Mouse (Mus musculus) hindbrain, embryonic 11.5 days (tissue): ENCODE data around the gene Gm28038. TPM values are rescaled to one million over a fixed set of nuclear protein-coding genes. Genes with fewer than 3 reads are reported as not detected.

Source experiments
- ATAC-seq: fragments of 200-750 bp; cut with Nextera tagmentation; 2 replicates; pipeline ENCODE4 v1.8.0; 2017; ENCODE audit warnings: mild to moderate bottlenecking, moderate TSS enrichment, moderate library complexity; ENCODE audit not compliant: low FRiP score
- DNase-seq: peaks from one replicate; pipeline ENCODE4 v3.0.0-alpha.2; 2015; ENCODE audit warnings: low spot score
- H3K27ac ChIP-seq: fragments of 300-500 bp; sonication (generic); 2 replicates; pipeline ENCODE4 v1.5.1; 2014; ENCODE audit warnings: mild to moderate bottlenecking, low read depth, low read length
- H3K27me3 ChIP-seq: fragments of 300-500 bp; sonication (generic); 2 replicates; pipeline ENCODE4 v1.6.1; 2014; ENCODE audit warnings: mild to moderate bottlenecking, low read length, moderate library complexity, mixed read lengths; ENCODE audit not compliant: control insufficient read depth, insufficient read depth
- H3K36me3 ChIP-seq: fragments of 300-500 bp; sonication (generic); 2 replicates; pipeline ENCODE4 v1.6.1; 2014; ENCODE audit warnings: mild to moderate bottlenecking, low read length, moderate library complexity, mixed read lengths; ENCODE audit not compliant: control insufficient read depth, insufficient read depth
- H3K4me1 ChIP-seq: fragments of 300-500 bp; sonication (generic); replicated peaks from 2 replicates; pipeline ENCODE4 v1.6.1; 2014; ENCODE audit warnings: low read length, mixed read lengths; ENCODE audit not compliant: control insufficient read depth, insufficient read depth
- H3K4me2 ChIP-seq: fragments of 300-500 bp; sonication (generic); replicated peaks from 2 replicates; pipeline ENCODE4 v1.6.1; 2014; ENCODE audit warnings: mild to moderate bottlenecking, low read depth, low read length
- H3K4me3 ChIP-seq: fragments of 300-500 bp; sonication (generic); 2 replicates; pipeline ENCODE4 v1.5.1; 2014; ENCODE audit warnings: low read depth, low read length
- H3K9ac ChIP-seq: fragments of 300-500 bp; sonication (generic); 2 replicates; pipeline ENCODE4 v1.6.1; 2014; ENCODE audit warnings: low read depth, low read length
- H3K9me3 ChIP-seq: fragments of 300-500 bp; sonication (generic); 2 replicates; pipeline ENCODE4 v1.6.1; 2016; ENCODE audit warnings: low read length; ENCODE audit not compliant: control insufficient read depth
- WGBS: fragments of 180-500 bp; shearing (Covaris S2); extraction: QIAGEN DNeasy Blood & Tissue Kit; methylation state at CpG from one replicate; pipeline ENCODE4 v1.1.7; 2014; 5-methylcytosine and 5-hydroxymethylcytosine counted together
- polyA plus RNA-seq: library from polyadenylated mRNA; unstranded; fragments of >200 nt; fragmentation: Nextera tagmentation; extraction: Ambion mirVana; gene quantifications from 2 replicates; pipeline ENCODE4 v1.2.1, GENCODE M21; 2014

The Gm28038 gene
- polyA plus RNA-seq, 1 experiment from 2014 or later, result not detected

GRCm38 (mm10) chr2:30342544-30342943, 61.7 kb downstream of the Gm28038 start:
- H3K36me3 ChIP-seq, result peaks cover 18% of the 10 kb centered on the region
- 92% methylated on average over 7 of the region's 7 CpGs for WGBS

GRCm38 (mm10) chr2:30343601-30344137, 62.8 kb downstream of the Gm28038 start:
- Histone ChIP-seq H3K27ac (no peak overlapping the region), H3K9me3 (no peaks in the 10 kb centered on the region), H3K27me3 (no peaks in the 10 kb centered on the region), H3K4me1 (no peaks in the 10 kb centered on the region), H3K36me3 (peaks cover 18% of the 10 kb centered on the region), H3K4me2 (no peak overlapping the region), H3K4me3 (no peak overlapping the region), H3K9ac (no peak overlapping the region)
- ATAC-seq, result no peak
- no peak for DNase-seq
- WGBS, result 77% methylated on average over 14 of the region's 14 CpGs

More at GRCm38 (mm10) chr2:30342544-30342943, 61.7 kb downstream of the Gm28038 start:
- no peak overlapping the region for H3K4me2 ChIP-seq
- H3K27ac ChIP-seq, result no peak overlapping the region
- no peaks in the 10 kb centered on the region for H3K4me1 ChIP-seq
- no peak for DNase-seq
- H3K27me3 ChIP-seq, result no peaks in the 10 kb centered on the region
- no peak overlapping the region for H3K9ac ChIP-seq
- ATAC-seq, result no peak
- H3K9me3 ChIP-seq, result no peaks in the 10 kb centered on the region
- no peak overlapping the region for H3K4me3 ChIP-seq

GRCm38 (mm10) chr2:30345971-30346676, 65.3 kb downstream of the Gm28038 start:
- ATAC-seq, result no peak
- no peaks in the 10 kb centered on the region for H3K4me1 ChIP-seq
- H3K27ac ChIP-seq, result no peak overlapping the region
- no peak overlapping the region for H3K4me2 ChIP-seq
- DNase-seq, result no peak
- no peak overlapping the region for H3K9ac ChIP-seq
- H3K27me3 ChIP-seq, result no peaks in the 10 kb centered on the region
- H3K4me3 ChIP-seq, result no peak overlapping the region
- H3K36me3 ChIP-seq, result peaks cover 16% of the 10 kb centered on the region
- WGBS, result 94% methylated on average over 7 of the region's 7 CpGs
- H3K9me3 ChIP-seq, result no peaks in the 10 kb centered on the region

- DNase-seq (no peak), ATAC-seq (no peak)
- Histone ChIP-seq H3K9ac (no peak overlapping the region), H3K27ac (no peak overlapping the region), H3K9me3 (no peaks in the 10 kb centered on the region), H3K4me1 (no peaks in the 10 kb centered on the region), H3K4me3 (no peak overlapping the region), H3K36me3 (peaks cover 6% of the 10 kb centered on the region), H3K4me2 (no peak overlapping the region), H3K27me3 (no peaks in the 10 kb centered on the region)
- 90% methylated on average over 6 of the region's 6 CpGs for WGBS
Measured at GRCm38 (mm10) chr2:30349196-30349595, 68.4 kb downstream of the Gm28038 start.

Other genes with a start within 250 kb of the Gm28038 start
- 30.1 and 33.9 TPM in 2 replicates for gene Wdr34, start 232.2 kb upstream of the Gm28038 start, polyA plus RNA-seq
- gene Set, start 223.7 kb upstream of the Gm28038 start, polyA plus RNA-seq, result 688 and 696 TPM in 2 replicates
- gene Pkn3, start 203.4 kb upstream of the Gm28038 start, polyA plus RNA-seq, result 4.5 and 5.2 TPM in 2 replicates
- gene Zdhhc12, start 187.4 kb upstream of the Gm28038 start, polyA plus RNA-seq, result 27.4 and 32.2 TPM in 2 replicates
- 6.5 and 9.3 TPM in 2 replicates for gene Zer1, start 156.5 kb upstream of the Gm28038 start, polyA plus RNA-seq
- 16.3 and 20.6 TPM in 2 replicates for gene Tbc1d13, start 147.3 kb upstream of the Gm28038 start, polyA plus RNA-seq
- 15.3 and 15.6 TPM in 2 replicates for gene Endog, start 109.5 kb upstream of the Gm28038 start, polyA plus RNA-seq
- gene Spout1, start 102.6 kb upstream of the Gm28038 start, polyA plus RNA-seq, result 62.1 and 65.9 TPM in 2 replicates
- gene Kyat1, start 75.2 kb upstream of the Gm28038 start, polyA plus RNA-seq, result 9.4 and 10.0 TPM in 2 replicates
- gene Lrrc8a, start 43.3 kb upstream of the Gm28038 start, polyA plus RNA-seq, result 47.6 and 55.9 TPM in 2 replicates
- 0.06 and 0.07 TPM in 2 replicates for gene Gm28035, start 40.5 kb upstream of the Gm28038 start, polyA plus RNA-seq
- gene Phyhd1, start 14.8 kb upstream of the Gm28038 start, polyA plus RNA-seq, result 4.2 and 5.6 TPM in 2 replicates
- gene Dolk, start 5.3 kb downstream of the Gm28038 start, polyA plus RNA-seq, result 24.0 and 24.1 TPM in 2 replicates
- 44.5 and 49.9 TPM in 2 replicates for gene Nup188, start 5.4 kb downstream of the Gm28038 start, polyA plus RNA-seq
- gene Sh3glb2, start 78.3 kb downstream of the Gm28038 start, polyA plus RNA-seq, result 42.6 and 48.5 TPM in 2 replicates
- 13.9 and 18.6 TPM in 2 replicates for gene Miga2, start 83.2 kb downstream of the Gm28038 start, polyA plus RNA-seq
- 41.9 and 44.5 TPM in 2 replicates for gene Dolpp1, start 111.2 kb downstream of the Gm28038 start, polyA plus RNA-seq
- gene Crat, start 134.8 kb downstream of the Gm28038 start, polyA plus RNA-seq, result 21.5 and 27.5 TPM in 2 replicates
- 55.4 and 62.8 TPM in 2 replicates for gene Ptpa, start 135.0 kb downstream of the Gm28038 start, polyA plus RNA-seq
- gene Ier5l, start 193.2 kb downstream of the Gm28038 start, polyA plus RNA-seq, result 6.3 and 6.8 TPM in 2 replicates